In genomic region chr6:90712063-90712462, GRCm38 (mm10) we compare ENCODE assay signal across 9 mouse cellular contexts.
DNase-seq lines count a peak whose midpoint lies in the region; ATAC-seq and TF ChIP-seq lines count a peak whose summit lies in the region.
"Had no signal": no experiment of that assay in that cellular context is flagged by ENCODE, and none has a peak within 500 bp of the region (broad histone marks: within the 10 kb centered on the region; RNA-seq: fewer than 3 reads in every experiment).

No protein-coding gene starts in this region.

- no peak overlapping the region; the same call in 1 of the 2 replicates for H3K4me2 ChIP-seq in hindbrain, embryonic 14.5 days (replicated peaks)
- H3K4me2 ChIP-seq in liver, embryonic 14.5 days (ENCODE audit: low read depth), result peak overlapping the region; percentile 38

- intact Hi-C loops in heart, postnatal 25 days (cut with DNase I), result no loop called here

- ATAC-seq in hindbrain, embryonic 14.5 days (ENCODE audit: low FRiP score), result no peak
- ATAC-seq in liver, embryonic 14.5 days (ENCODE audit: insufficient read depth), result no peak
- no peak for ATAC-seq in granulocyte monocyte progenitor cell, adult 5-6 weeks (replicated peaks; ENCODE audit: poor library complexity, severe bottlenecking)

- H3K27me3 ChIP-seq in hindbrain, embryonic 14.5 days (ENCODE audit: control insufficient read depth, insufficient read depth, low read length), result no peaks in the 10 kb centered on the region
- no peaks in the 10 kb centered on the region for H3K27me3 ChIP-seq in liver, embryonic 14.5 days (ENCODE audit: control insufficient read depth, insufficient read depth, low read length)

- DNase-seq in heart, adult 11 months, result peak; percentile 89
- DNase-seq in heart, postnatal 25 days (ENCODE audit: low spot score), result no peak
- DNase-seq in hindbrain, embryonic 14.5 days (ENCODE audit: low spot score), result no peak
- DNase-seq in liver, embryonic 14.5 days (ENCODE audit: low read depth in 3 of 3, low spot score in 3 of 3), result no peak
- no peak for DNase-seq in urinary bladder, postnatal 4 days (ENCODE audit: low spot score in 2 of 2)
- no peak for DNase-seq in left cerebral cortex, adult 9 months (ENCODE audit: low spot score in 2 of 2)
- DNase-seq: right cerebral cortex, adult 18-20 months had no signal

- H3K4me1 ChIP-seq in bone marrow, adult 2 months (ENCODE audit: control insufficient read depth, insufficient read depth, low read length), result peaks cover 11% of the 10 kb centered on the region
- peaks cover 74% of the 10 kb centered on the region for H3K4me1 ChIP-seq in hindbrain, embryonic 14.5 days (replicated peaks; ENCODE audit: control insufficient read depth, insufficient read depth, low read length)
- H3K4me1 ChIP-seq in liver, embryonic 14.5 days (replicated peaks; ENCODE audit: control insufficient read depth in 2 of 2, insufficient read depth in 2 of 2, low read length in 1 of 2), result peaks cover 63 to 79% of the 10 kb centered on the region in 2 experiments

- H3K27ac ChIP-seq in bone marrow, adult 2 months (ENCODE audit: control insufficient read depth, insufficient read depth, low read depth, low read length, poor library complexity), result 0 out of 2 replicates have a peak overlapping the region, but pooled peaks have one; percentile 10
- peak overlapping the region; percentile 73 for H3K27ac ChIP-seq in hindbrain, embryonic 14.5 days
- peak overlapping the region; percentile 76 for H3K27ac ChIP-seq in liver, embryonic 14.5 days

- H3K4me3 ChIP-seq in bone marrow, adult 2 months (replicated peaks; ENCODE audit: control insufficient read depth, low read depth, low read length), result no peak overlapping the region
- H3K4me3 ChIP-seq in hindbrain, embryonic 14.5 days (replicated peaks; ENCODE audit: low read length), result no peak overlapping the region
- H3K4me3 ChIP-seq in liver, embryonic 14.5 days (ENCODE audit: insufficient read depth in 1 of 2, low read depth in 2 of 2, low read length in 2 of 2), result no peak overlapping the region

- no peak for TF ChIP-seq POLR2A in bone marrow, adult 2 months (IDR thresholded peaks at IDR 0.05; ENCODE audit: borderline replicate concordance, control insufficient read depth, low read depth, low read length)

- no peaks in the 10 kb centered on the region for H3K36me3 ChIP-seq in hindbrain, embryonic 14.5 days (replicated peaks; ENCODE audit: control insufficient read depth, insufficient read depth)
- no peaks in the 10 kb centered on the region; the same call in 1 of the 2 replicates for H3K36me3 ChIP-seq in liver, embryonic 14.5 days (replicated peaks; ENCODE audit: control insufficient read depth, insufficient read depth, low read depth)

- no peaks in the 10 kb centered on the region for H3K9me3 ChIP-seq in hindbrain, embryonic 14.5 days (ENCODE audit: control insufficient read depth, low read length)
- no peaks in the 10 kb centered on the region for H3K9me3 ChIP-seq in liver, embryonic 14.5 days (ENCODE audit: control insufficient read depth, low read length)

- 77% methylated on average over 3 of the region's 3 CpGs for WGBS in bone marrow, adult 2 months
- WGBS in hindbrain, embryonic 14.5 days, result 43% methylated on average over 3 of the region's 3 CpGs
- 67% methylated on average over 3 of the region's 3 CpGs for WGBS in liver, embryonic 14.5 days (ENCODE audit: insufficient replicate concordance)

- TF ChIP-seq EP300 in liver, embryonic 14.5 days (IDR thresholded peaks at IDR 0.05; ENCODE audit: low read depth), result no peak

- 0 out of 2 replicates have a peak overlapping the region, but pooled peaks have one; percentile 11 for H3K9ac ChIP-seq in hindbrain, embryonic 14.5 days
- peak overlapping the region; percentile 38; the same call in 1 of the 2 replicates for H3K9ac ChIP-seq in liver, embryonic 14.5 days (replicated peaks)

- TF ChIP-seq CTCF in bone marrow, adult 2 months (IDR thresholded peaks at IDR 0.05; ENCODE audit: control insufficient read depth, insufficient read depth, low read length), result no peak
- TF ChIP-seq CTCF in liver, embryonic 14.5 days (IDR thresholded peaks at IDR 0.05; ENCODE audit: low read depth), result no peak

Comparison
In these comparisons a context has a peak if more than half of its experiments do, and no peak if none do; other contexts are left out.
1. H3K27ac ChIP-seq: peak in every context shown above with its lines; median percentile 76 in liver, embryonic 14.5 days; 73 in hindbrain, embryonic 14.5 days; 10 in bone marrow, adult 2 months.